Mouse (Mus musculus) heart, embryonic 13.5 days (tissue): ENCODE results near the gene Aida. TPM values are rescaled to one million over a fixed set of nuclear protein-coding genes. Genes with fewer than 3 reads are reported as not detected.
"Not testable (repeated sequence)": the region's sequence is repeated elsewhere in the genome, so short reads cannot be mapped to it uniquely, and the experiment has no call there.

Experiments used
- ATAC-seq: fragments of 200-750 bp; cut with Nextera tagmentation; 2 replicates; pipeline ENCODE4 v1.8.0; 2017; ENCODE audit warnings: moderate TSS enrichment; ENCODE audit not compliant: insufficient number of reproducible peaks, low FRiP score, low TSS enrichment; ENCODE audit errors: extremely low read depth
- H3K27ac ChIP-seq: fragments of 300-500 bp; sonication (generic); replicated peaks from 2 replicates; pipeline ENCODE4 v1.5.1; 2015; ENCODE audit warnings: moderate library complexity, mild to moderate bottlenecking, inconsistent platforms
- H3K27me3 ChIP-seq: fragments of 300-500 bp; sonication (generic); replicated peaks from 2 replicates; pipeline ENCODE4 v1.6.1; 2015; ENCODE audit warnings: mild to moderate bottlenecking, inconsistent platforms
- H3K36me3 ChIP-seq: fragments of 300-500 bp; sonication (generic); 2 replicates; pipeline ENCODE4 v1.6.1; 2015; ENCODE audit warnings: mild to moderate bottlenecking, inconsistent platforms
- H3K4me1 ChIP-seq: fragments of 300-500 bp; sonication (generic); 2 replicates; pipeline ENCODE4 v1.6.1; 2015; ENCODE audit warnings: inconsistent platforms
- H3K4me2 ChIP-seq: fragments of 300-500 bp; sonication (generic); 2 replicates; pipeline ENCODE4 v1.6.1; 2015; ENCODE audit warnings: inconsistent platforms, mild to moderate bottlenecking, moderate library complexity
- H3K4me3 ChIP-seq: fragments of 300-500 bp; sonication (generic); 2 replicates; pipeline ENCODE4 v1.5.1; 2015; ENCODE audit warnings: moderate library complexity, mild to moderate bottlenecking, inconsistent platforms
- H3K9ac ChIP-seq: fragments of 300-500 bp; sonication (generic); 2 replicates; pipeline ENCODE4 v1.6.1; 2015; ENCODE audit warnings: inconsistent platforms, mild to moderate bottlenecking, moderate library complexity
- H3K9me3 ChIP-seq: fragments of 300-500 bp; sonication (generic); 2 replicates; pipeline ENCODE4 v1.6.1; 2016; ENCODE audit warnings: inconsistent platforms
- WGBS: fragments of 180-500 bp; shearing (Covaris S2); methylation state at CpG from one replicate; pipeline ENCODE4 v1.1.7; 2015; ENCODE audit warnings: mixed read lengths; 5-methylcytosine and 5-hydroxymethylcytosine counted together
- polyA plus RNA-seq: library from polyadenylated mRNA; unstranded; fragments of >200 nt; fragmentation: Nextera tagmentation; extraction: Ambion mirVana; gene quantifications from 2 replicates; pipeline ENCODE4 v1.2.1, GENCODE M21; 2015

Gene Aida
- polyA plus RNA-seq, 1 experiment from 2014 or later, result 29.3 TPM

- no peak for ATAC-seq
- peaks cover 95% of the 10 kb centered on the region for H3K36me3 ChIP-seq
- no peaks in the 10 kb centered on the region for H3K9me3 ChIP-seq
- WGBS, result 74% methylated on average over 3 of the region's 3 CpGs
- H3K27ac ChIP-seq, result no peak overlapping the region
- H3K4me2 ChIP-seq, result no peak overlapping the region
- H3K27me3 ChIP-seq, result no peaks in the 10 kb centered on the region
- H3K9ac ChIP-seq, result no peak overlapping the region
- no peak overlapping the region for H3K4me3 ChIP-seq
- H3K4me1 ChIP-seq, result no peaks in the 10 kb centered on the region
These were observed 8.0 kb upstream of the Aida start for GRCm38 (mm10) chr1:183288351-183288750.

DNA sequence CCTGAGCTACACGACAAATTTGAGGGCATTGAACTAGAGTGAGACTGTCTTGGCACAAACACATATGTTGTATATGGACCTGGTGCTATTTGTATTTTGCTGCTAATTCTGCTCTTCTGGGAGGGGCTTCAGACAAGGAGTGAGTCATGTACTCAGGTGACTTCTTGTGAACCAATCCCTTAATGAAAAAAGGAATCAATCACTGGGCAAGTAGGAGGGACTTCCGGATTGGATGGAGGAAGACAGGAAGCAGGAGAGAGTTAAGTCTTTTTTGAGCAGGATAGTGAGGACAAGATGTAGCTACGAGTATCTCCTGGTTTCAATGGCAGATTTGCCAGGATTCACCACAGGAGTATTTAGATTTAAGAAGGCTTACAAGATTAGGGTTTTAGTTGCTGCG lies 6.8 kb upstream of the Aida start:
- peaks cover 92% of the 10 kb centered on the region for H3K36me3 ChIP-seq
- H3K4me3 ChIP-seq, result no peak overlapping the region
- no peaks in the 10 kb centered on the region for H3K4me1 ChIP-seq
- 89% methylated on average over 4 of the region's 4 CpGs for WGBS
- H3K9ac ChIP-seq, result no peak overlapping the region
- H3K27ac ChIP-seq, result no peak overlapping the region
- no peak overlapping the region for H3K4me2 ChIP-seq
- no peaks in the 10 kb centered on the region for H3K27me3 ChIP-seq
- no peaks in the 10 kb centered on the region for H3K9me3 ChIP-seq
- no peak for ATAC-seq

- H3K36me3 ChIP-seq, result peaks cover 22% of the 10 kb centered on the region
- no peaks in the 10 kb centered on the region for H3K9me3 ChIP-seq
- WGBS, result under 1% methylated on average over 39 of the region's 39 CpGs
- ATAC-seq, result peak; percentile 83
- H3K4me1 ChIP-seq, result peaks cover 5% of the 10 kb centered on the region; the same call in 1 of the 2 replicates
- H3K9ac ChIP-seq, result peak within 1 kb of the TSS; percentile 79
- peak within 1 kb of the TSS; percentile 58 for H3K4me3 ChIP-seq
- no peaks in the 10 kb centered on the region for H3K27me3 ChIP-seq
- H3K4me2 ChIP-seq, result peak within 1 kb of the TSS; percentile 69
- peak within 1 kb of the TSS; percentile 66 for H3K27ac ChIP-seq
These were observed 540 bp downstream of the Aida start, which contains the start of gene Brox for GRCm38 (mm10) chr1:183296877-183297383. Gene Brox, minus strand, starts transcription at chr1:183297269.

DNA sequence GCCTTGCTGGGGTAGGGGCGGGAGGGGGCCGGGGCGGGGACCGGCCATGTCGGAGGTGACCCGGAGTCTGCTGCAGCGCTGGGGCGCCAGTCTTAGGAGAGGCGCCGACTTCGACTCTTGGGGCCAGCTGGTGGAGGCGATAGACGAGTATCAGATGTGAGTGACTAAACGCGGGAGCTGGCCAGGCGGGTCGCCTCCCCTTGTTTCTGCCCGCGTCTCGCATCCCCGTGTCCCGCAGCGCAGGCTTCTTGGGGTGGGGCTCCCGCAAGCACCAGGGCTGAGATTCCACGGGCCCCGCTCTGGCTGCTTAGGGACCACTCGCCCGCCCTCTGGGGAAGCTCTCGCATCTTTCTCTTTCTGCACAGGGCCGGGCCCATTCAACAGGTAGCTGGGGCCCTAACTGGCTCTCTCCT lies 1.1 kb downstream of the Aida start:
- peaks cover 17% of the 10 kb centered on the region for H3K36me3 ChIP-seq
- ATAC-seq, result peak; percentile 4; the same call in 1 of the 2 replicates
- H3K9ac ChIP-seq, result peak overlapping the region; percentile 79
- H3K4me1 ChIP-seq, result peaks cover 5% of the 10 kb centered on the region; the same call in 1 of the 2 replicates
- no peaks in the 10 kb centered on the region for H3K27me3 ChIP-seq
- WGBS, result under 1% methylated on average over 26 of the region's 30 CpGs
- no peaks in the 10 kb centered on the region for H3K9me3 ChIP-seq
- peak overlapping the region; percentile 69 for H3K4me2 ChIP-seq
- H3K27ac ChIP-seq, result peak overlapping the region; percentile 66
- H3K4me3 ChIP-seq, result peak overlapping the region; percentile 58

DNA sequence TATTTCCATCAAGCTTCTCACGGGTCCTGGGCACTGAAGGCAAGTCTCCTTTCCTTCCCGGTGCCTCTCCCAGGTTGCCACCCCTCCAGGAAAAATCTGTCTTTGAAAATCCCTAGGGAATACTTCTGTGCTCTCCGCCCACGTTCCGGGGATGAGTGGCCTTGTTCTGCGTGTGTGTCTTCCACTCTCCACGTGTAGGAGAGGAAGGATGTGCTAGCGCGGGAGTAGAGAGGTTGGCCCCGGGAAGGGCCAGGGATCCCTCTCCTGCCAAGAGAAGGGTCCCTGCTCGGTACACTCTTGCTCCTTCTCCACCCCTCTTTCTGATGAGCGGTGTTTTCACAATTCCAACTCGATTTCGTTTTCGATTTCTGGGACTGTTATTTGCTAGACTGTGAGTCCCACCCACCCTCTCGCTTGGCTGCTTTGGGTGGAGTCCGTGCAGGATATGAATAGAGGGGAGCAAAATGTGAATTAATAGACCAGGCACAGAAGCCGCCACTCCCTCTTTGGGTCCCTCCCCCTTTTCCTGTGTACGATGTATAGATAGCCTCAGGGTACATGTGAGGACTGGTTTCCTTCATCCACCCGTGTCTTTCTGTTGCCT lies 1.6 kb downstream of the Aida start:
- H3K36me3 ChIP-seq, result peaks cover 12% of the 10 kb centered on the region
- no peaks in the 10 kb centered on the region for H3K27me3 ChIP-seq
- H3K4me2 ChIP-seq, result peak overlapping the region; percentile 69
- peak overlapping the region; percentile 66 for H3K27ac ChIP-seq
- peak overlapping the region; percentile 79 for H3K9ac ChIP-seq
- WGBS, result under 1% methylated on average over 20 of the region's 20 CpGs
- no peaks in the 10 kb centered on the region for H3K9me3 ChIP-seq
- H3K4me1 ChIP-seq, result peaks cover 5% of the 10 kb centered on the region; the same call in 1 of the 2 replicates
- H3K4me3 ChIP-seq, result peak overlapping the region; percentile 58
- no peak for ATAC-seq

- WGBS, result 83% methylated on average over 6 of the region's 6 CpGs
- no peak overlapping the region for H3K9ac ChIP-seq
- no peak overlapping the region for H3K4me2 ChIP-seq
- no peak overlapping the region for H3K4me3 ChIP-seq
- H3K9me3 ChIP-seq, result no peaks in the 10 kb centered on the region
- H3K36me3 ChIP-seq, result no peaks in the 10 kb centered on the region
- H3K4me1 ChIP-seq, result peaks cover 5% of the 10 kb centered on the region; the same call in 1 of the 2 replicates
- no peak overlapping the region for H3K27ac ChIP-seq
- H3K27me3 ChIP-seq, result no peaks in the 10 kb centered on the region
- ATAC-seq, result no peak
These were observed 2.8 kb downstream of the Aida start for GRCm38 (mm10) chr1:183299161-183299560.

GRCm38 (mm10) chr1:183307555-183307954 lies 11.2 kb downstream of the Aida start:
- no peaks in the 10 kb centered on the region for H3K4me1 ChIP-seq
- no peak overlapping the region for H3K9ac ChIP-seq
- no peak for ATAC-seq
- H3K4me3 ChIP-seq, result no peak overlapping the region
- H3K27ac ChIP-seq, result no peak overlapping the region
- WGBS, result 74% methylated on average over 3 of the region's 3 CpGs
- H3K36me3 ChIP-seq, result peaks cover 60% of the 10 kb centered on the region
- no peak overlapping the region for H3K4me2 ChIP-seq
- no peaks in the 10 kb centered on the region for H3K27me3 ChIP-seq
- no peaks in the 10 kb centered on the region for H3K9me3 ChIP-seq

DNA sequence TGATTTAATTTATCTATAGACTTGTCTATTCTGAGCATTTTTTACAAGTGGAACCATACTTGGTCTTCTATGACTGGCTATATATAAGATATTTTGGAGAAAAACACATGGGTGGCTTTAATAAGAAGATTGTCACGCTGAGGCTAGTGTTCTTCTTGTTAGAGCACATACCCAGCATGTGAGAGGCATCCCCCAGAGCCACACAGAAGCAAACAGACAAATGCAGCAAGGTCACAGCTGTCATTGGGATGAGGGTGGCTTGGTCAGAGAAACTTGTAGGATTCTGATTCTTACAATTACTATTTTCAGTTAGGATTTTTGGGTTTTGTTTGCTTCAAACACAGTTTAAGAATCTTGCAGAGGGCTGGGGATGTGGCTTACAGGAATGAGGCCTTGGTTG lies 12.1 kb downstream of the Aida start:
- Histone ChIP-seq H3K36me3 (peaks cover 68% of the 10 kb centered on the region), H3K4me3 (no peak overlapping the region), H3K27me3 (no peaks in the 10 kb centered on the region), H3K27ac (no peak overlapping the region), H3K4me1 (no peaks in the 10 kb centered on the region), H3K9me3 (no peaks in the 10 kb centered on the region), H3K4me2 (no peak overlapping the region), H3K9ac (no peak overlapping the region)
- no peak for ATAC-seq
- WGBS, result 84% methylated on average over 1 of the region's 1 CpGs

- H3K9ac ChIP-seq, H3K9me3 ChIP-seq, H3K27me3 ChIP-seq, H3K4me1 ChIP-seq, H3K27ac ChIP-seq, H3K4me3 ChIP-seq, H3K4me2 ChIP-seq, ATAC-seq: not testable (repeated sequence)
- peaks cover 76% of the 10 kb centered on the region for H3K36me3 ChIP-seq
- 86% methylated on average over 2 of the region's 2 CpGs for WGBS
These were observed 13.2 kb downstream of the Aida start for GRCm38 (mm10) chr1:183309601-183310000.

DNA sequence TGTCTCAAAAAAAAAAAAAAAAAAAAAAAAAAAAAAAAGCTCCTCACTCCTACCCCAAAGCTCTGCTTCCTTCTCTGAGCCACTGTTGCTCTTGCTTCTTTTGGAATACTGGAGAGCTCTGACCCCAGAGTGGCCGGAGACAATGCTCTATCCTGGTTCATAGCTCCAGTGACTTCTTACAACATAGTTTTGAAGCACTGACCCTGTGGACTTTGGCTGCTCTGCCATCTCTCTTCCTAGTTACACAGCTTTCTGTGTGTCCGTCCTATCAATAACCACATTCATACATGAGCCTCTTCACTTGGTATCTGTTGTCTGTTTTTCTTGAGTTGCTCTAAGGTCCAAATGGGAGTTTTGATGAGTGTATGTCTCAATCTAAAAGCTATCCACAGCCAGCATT lies 15.7 kb downstream of the Aida start:
- WGBS, result 86% methylated on average over 2 of the region's 2 CpGs
- Histone ChIP-seq H3K4me1 (no peaks in the 10 kb centered on the region), H3K4me2 (no peak overlapping the region), H3K27me3 (no peaks in the 10 kb centered on the region), H3K36me3 (peaks cover 89% of the 10 kb centered on the region), H3K9me3 (no peaks in the 10 kb centered on the region), H3K27ac (no peak overlapping the region), H3K4me3 (no peak overlapping the region), H3K9ac (no peak overlapping the region)
- ATAC-seq, result no peak

DNA sequence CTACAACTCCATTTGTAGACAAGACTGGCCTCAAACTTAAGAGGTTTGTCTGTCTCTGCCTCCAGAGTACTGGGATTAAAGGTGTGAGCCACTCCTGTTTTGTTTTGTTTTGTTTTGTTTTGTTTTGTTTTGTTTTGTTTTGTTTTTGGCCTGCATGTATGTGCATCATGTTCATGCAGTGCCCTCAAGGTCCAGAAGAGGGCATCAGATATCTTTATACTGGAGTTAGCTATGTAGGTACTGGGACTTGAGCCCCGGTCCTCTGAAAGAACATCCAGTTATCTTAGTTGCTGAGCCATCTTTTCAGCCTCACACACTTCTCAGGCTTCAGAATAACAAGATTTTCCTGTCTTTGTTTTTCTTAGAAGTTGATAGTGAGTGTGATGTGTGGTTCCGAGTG lies 19.4 kb downstream of the Aida start:
- H3K36me3 ChIP-seq, result peaks cover 85% of the 10 kb centered on the region

GRCm38 (mm10) chr1:183320708-183321107 lies 24.3 kb downstream of the Aida start:
- 47% methylated on average over 3 of the region's 3 CpGs for WGBS
- no peak for ATAC-seq
- no peak overlapping the region for H3K4me3 ChIP-seq
- H3K4me1 ChIP-seq, result peaks cover 5% of the 10 kb centered on the region; the same call in 1 of the 2 replicates
- H3K9me3 ChIP-seq, result no peaks in the 10 kb centered on the region
- 0 out of 2 replicates have a peak overlapping the region, but pooled peaks have one; percentile 42 for H3K27ac ChIP-seq
- H3K36me3 ChIP-seq, result peaks cover 80% of the 10 kb centered on the region
- no peak overlapping the region for H3K4me2 ChIP-seq
- H3K9ac ChIP-seq, result no peak overlapping the region
- no peaks in the 10 kb centered on the region for H3K27me3 ChIP-seq

More for the DNA sequence above, 19.4 kb downstream of the Aida start:
- H3K4me1 ChIP-seq, result peaks cover 3% of the 10 kb centered on the region; the same call in 1 of the 2 replicates
- H3K4me3 ChIP-seq, result no peak overlapping the region
- no peak overlapping the region for H3K9ac ChIP-seq
- H3K4me2 ChIP-seq, result no peak overlapping the region
- 80% methylated on average over 2 of the region's 2 CpGs for WGBS
- H3K9me3 ChIP-seq, result no peaks in the 10 kb centered on the region
- no peaks in the 10 kb centered on the region for H3K27me3 ChIP-seq
- ATAC-seq, result no peak
- H3K27ac ChIP-seq, result no peak overlapping the region
